Mouse (Mus musculus) ZHBTc4 (cell line): ENCODE data around the gene Adm2.

Experiments used
- DNase-seq: peaks from one replicate; pipeline ENCODE4 v3.0.0-alpha.2; 2011; ENCODE audit warnings: low read depth, low spot score

The Adm2 gene

DNA sequence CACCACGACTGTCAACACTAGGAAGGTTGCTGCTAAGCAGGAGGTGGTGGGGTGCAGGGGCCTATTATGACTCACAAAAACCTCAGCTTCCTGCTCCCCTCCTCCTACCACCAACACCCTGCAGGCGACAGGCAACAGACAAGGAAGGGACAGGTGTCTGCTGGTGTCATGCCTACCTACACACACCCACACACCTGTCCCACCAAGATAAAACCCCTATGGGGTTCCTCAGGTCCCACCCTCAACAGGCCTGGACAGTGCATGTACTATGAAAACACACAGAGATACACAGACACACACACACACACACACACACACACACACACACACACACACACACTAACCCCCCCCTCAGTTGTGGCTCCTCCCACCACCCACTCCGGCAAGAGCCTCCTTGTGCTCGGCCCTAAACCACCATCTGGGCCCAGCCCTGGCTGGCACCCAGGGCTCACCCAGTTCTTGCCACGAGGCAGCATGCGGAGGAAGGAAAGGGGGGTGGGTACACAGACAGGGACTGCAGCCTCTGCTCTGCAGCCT is 12.5 kb upstream of the Adm2 start:
- DNase-seq: no peak

DNA sequence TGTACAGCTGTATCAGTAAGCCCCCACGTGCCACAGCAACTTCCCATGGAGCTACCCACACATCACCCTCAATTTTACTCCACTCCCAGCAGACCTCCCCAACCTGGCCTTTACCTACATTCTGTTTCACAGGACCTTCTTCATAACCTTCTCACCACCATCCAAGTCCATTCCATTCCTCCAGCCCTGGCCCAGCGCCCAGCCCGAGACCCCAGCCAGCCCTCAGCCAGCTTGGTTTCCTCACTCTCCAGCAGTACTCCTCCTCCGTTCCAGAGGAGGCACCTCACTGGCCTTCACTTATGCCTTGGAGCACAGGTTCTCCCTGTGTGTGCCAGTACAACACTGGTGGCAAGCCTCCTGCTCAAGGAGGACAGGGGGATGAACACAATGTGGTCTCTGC is 9.2 kb upstream of the Adm2 start:
- DNase-seq: no peak

DNA sequence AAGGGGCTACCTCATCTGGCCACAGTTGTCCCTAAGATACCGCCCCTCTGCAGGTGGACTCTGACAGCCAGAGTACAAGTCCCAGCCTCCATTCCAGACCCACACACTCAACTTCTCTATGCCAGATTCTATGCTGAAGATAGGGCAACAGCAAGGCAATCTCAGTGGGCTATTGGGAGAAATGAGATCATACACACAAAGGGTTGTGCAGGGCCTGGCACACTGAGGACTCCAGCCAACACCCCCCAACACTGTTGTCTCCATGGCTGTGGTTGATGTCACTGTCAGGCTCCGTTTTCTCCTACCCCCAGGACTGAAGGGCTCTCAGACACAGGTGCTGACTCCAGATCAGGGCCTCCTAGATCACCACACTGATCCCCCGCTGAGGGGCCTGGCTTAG is 8.4 kb upstream of the Adm2 start:
- no peak for DNase-seq

DNA sequence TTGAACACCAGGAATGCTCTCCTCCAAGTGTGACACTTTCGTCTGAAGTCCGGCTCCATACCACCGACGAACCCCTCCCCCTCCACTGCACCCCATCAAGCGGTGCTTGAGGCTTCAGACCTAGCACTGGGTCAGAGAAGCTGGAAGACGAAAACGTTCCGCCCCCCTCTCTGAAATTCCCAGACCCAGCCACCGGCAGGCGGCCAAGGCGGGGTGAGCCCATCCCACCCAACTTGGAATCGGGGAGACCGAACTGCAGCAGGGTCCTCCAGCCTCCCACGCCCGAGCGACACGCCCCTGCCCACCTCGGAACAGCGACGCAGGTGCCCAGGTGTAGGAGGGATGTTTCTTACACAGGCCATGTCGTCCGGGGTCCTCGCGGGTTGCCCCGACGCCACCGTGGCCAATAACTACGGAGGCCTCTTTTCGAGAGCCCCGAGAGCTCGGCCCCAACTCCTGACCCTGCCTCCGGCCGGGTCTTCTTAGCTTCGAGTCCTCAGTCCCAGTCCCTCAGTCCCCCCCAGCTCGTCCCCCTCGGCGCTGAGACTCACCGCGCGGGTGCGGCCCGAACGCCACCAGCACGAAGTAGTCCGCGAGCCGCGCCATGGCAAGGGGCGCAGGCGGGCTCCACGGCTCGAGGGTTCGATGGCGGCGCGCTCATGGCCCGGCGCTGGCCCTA is 7.9 kb upstream of the Adm2 start:
- DNase-seq: peak; percentile 52

DNA sequence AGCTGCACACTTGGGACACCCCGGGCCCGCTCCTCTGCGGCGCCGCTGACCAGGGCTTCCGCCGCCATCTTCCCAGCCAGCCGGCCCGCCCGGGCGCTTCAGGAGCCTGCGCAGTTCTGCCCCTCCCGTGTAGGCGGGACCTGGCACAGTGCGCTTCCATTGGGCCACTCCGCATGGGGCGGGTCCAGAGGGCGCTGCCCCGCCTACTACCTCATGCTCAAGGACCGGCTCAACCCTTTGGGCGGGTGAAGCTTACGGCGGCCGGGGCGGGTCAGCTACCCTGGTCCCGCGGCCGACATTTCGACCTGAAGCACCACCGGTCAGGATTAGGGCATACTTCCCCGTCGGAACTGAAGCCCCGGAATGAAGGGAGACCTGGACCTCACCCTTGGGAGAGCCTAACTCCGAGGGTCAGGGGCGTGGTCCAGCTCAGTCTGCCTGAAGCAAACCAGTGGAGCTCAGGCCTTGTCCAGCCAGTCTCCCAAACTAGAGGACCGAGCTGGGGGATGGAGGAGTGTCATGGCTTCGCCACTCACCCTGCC is 7.3 kb upstream of the Adm2 start, which contains the start of gene Sbf1:
Sbf1 (minus strand) TSS at position 122 of the 542 bp plus-strand sequence.
- DNase-seq: peak; percentile 98

DNA sequence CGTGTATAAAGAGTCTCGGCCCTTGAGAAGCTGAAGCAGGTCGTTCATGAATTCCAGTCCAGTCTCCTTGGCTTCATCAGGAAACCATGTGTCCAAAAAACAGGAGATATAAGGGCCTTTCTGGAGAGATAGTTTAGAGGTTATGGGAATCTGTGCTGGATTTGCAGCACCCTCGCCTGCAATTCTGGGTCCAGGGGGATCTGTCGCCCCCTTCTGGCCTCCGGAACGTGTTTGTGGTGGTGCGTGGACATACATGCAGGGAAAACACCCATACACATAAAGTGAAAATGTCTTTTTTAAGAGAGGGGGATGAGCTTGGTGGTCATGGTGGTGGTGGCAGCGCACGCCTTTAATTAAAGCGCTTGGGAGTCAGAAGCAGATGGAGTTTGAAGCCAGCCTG is 6.4 kb upstream of the Adm2 start:
- DNase-seq: peak; percentile 80

DNA sequence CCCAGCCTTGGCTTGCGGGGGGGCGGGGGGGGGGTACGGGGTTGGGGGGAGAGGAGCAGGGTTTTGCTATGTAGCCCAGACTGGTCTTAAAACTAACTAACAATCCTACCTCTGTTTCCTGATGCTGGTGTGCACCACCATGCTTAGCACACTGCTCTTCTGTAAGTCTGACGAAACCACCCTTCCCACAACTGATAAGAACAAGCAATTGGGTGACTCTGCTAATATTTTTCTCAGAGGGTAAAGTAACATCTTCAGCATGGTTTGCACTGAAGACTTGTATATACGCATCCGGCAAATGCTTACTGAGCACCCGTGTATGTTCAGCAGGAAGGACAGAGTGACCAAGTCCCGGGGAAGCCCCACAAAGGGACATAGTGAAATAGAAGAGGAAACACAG is 1.3 kb upstream of the Adm2 start:
- no peak for DNase-seq

DNA sequence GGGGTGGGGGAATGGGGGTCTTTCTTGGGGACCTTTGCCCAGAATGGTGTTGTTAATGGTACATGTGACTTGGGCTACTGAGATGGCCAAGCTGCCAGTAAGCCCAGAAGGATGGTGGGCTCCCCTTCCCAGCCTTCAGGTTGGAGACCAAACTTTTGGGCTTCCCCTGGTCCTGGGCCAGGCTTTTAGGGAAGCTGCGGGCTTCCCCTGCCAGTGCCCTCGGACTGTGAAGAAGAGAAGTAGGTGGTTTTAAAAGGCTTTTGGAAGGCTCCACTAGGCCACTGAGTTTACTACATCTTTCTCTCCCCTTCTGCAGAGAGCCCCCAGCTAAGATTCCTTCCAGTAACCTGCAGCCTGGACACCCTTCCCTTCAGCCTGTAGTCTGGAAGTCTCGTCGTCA is 1.1 kb downstream of the Adm2 start:
- DNase-seq: no peak

DNA sequence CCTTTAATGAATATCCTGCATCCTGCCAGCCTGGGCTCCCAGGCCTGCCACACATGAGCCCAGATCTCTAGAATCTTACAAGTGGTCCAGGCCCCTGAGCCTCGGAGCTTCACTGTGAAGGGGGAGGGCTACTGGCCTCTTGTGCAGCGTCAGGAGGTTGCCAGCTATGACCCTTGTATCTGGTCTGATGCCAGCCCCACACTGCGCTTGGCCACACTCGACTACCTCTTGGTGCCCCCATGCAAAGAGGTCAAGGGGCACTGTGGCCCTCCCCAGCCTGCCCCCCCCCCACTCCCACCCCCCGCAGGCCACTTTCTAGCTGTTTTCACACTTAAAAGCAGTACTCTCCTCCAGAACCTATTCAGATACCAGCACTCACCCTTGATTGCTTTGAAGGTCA is 3.9 kb downstream of the Adm2 start:
- no peak for DNase-seq

DNA sequence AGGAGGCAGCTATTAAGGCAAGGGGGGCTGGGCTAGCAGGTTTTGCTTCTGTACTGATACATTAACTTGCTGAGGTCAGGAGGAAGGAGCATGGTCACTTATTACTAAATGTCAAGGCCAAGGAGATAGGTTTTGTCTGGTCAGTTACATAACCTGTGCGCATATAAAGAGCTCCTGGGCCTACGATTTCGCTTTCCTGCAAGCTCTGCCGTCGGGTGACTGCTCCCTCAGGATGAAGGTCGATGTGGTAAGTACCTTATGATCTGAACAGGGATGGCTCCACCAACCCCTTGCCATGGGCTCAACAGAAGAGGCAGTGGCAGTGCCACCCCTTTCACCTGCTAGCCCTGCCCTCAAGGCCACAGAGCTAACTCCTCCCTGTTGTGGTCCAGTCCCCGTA is 11.8 kb downstream of the Adm2 start, which contains the start of gene Miox:
Miox (plus strand) TSS at position 128 of the 400 bp plus-strand sequence.
- no peak for DNase-seq

DNA sequence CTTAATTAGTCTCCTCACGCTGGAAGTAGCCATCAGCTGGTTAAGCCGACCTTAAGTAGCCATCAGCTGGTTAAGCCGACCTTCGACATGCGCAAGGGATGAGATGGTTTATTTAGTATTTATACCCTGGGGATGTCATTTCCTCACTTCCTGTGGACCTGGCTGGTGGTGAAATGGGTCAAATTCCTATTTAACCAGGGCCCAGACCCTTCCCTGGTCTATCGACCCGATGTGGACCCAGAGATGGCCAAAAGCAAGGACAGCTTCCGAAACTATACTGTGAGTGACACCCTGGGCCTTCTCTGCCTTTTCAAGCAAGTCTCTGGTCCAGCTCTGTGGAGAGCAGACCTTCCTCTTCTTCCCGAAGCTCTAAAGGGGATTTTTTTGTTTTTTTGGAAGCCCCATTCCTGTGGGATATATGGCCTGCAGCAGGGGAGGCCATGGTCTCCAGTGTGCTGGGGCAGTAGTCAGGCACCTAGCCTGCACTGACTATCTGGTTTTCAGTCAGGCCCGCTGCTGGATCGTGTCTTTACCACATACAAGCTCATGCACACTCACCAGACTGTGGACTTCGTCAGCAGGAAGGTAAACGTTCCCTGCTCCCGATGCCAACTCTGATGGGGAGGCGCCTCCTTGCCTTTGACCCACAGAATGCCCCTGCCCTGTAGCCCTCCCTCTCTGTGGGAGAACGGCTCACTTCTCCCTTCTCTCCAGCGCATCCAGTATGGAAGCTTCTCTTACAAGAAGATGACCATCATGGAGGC is 12.4 kb downstream of the Adm2 start:
- no peak for DNase-seq

DNA sequence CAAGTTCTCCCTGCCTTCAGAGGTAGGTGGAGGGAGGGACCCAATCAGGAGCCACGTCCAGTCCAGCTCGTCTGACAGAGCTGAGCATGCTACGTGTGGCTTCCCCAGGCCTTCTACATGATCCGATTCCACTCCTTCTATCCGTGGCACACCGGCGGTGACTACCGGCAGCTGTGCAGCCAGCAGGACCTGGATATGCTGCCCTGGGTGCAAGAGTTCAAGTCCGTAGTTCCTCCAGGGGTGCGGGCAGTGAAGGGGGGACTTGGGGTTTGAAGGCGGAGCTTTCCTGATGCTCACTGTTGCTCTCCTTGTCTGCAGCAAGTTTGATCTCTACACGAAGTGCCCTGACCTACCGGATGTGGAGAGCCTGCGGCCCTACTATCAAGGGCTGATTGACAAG is 13.9 kb downstream of the Adm2 start:
- peak; percentile 42 for DNase-seq

DNA sequence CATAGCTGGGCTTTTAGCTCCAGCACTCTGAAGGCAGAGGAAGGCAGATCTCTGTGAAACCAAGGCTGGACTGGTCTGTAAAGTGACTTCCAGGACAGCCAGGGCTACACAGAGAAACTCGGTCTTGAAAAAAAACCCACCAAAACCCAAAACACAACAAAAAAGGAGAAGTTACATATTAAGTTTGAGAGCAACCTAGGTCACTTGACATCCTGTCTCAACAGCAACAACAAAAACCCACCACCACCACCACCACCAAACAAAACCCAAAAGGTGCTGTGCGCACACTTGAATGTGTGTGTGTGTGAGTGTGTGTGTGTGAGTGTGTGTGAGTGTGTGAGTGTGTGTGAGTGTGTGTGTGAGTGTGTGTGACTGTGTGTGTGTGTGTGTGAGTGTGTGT is 17.2 kb downstream of the Adm2 start:
- no peak for DNase-seq

DNA sequence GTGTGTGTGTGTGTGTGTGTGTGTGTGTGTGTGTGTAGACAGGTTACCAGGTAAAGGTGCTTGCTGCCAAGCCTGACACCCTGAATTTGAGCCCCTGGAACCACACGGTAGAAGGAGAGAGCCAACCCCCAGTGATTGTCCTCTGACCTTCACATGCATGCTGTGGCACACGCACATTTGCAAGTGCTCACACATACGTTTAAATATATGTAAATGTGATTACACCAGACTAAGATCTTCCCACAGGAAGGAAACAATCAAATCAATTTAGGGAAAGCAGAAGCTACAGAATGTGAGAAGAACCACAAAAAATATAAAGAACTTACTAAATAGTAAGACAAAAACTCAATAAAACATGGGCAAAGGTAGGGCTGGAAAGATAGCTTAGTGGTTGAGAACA is 17.6 kb downstream of the Adm2 start:
- no peak for DNase-seq

DNA sequence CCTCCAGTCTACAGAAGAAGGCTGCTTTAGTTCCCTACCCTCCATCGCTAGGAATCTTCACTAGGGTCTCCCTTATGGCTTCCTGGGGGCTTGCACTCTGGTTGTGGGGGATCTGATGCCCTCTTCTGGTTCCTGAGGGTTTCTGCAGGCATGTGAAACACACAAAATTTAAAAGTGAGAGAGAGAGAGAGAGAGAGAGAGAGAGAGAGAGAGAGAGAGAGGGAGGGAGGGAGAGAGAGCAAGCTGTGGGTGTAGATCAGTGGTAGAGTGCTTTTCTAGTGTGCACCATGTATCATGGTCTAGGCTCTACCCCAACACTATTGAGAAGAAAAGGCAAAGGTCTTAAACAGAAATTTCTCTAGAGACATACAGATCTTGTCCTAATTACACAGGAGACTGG is 19.2 kb downstream of the Adm2 start:
- DNase-seq: no peak

DNA sequence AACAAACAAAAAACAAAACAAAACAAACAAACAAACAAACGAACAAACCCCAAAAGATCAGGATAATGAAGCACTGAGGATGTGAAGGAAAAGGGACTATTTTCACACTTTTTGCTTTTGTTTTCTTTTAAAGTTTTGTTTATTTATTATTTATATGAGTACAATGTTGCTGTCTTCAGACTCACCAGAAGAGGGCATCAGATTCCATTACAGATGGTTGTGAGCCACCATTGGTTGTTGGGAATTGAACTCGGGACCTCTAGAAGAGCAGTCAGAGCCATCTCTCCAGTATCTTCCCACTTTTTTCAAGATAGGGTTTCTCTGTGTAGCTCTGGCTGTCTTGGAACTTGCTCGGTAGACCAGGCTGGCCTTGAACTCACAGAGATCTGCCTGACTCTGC is 20.8 kb downstream of the Adm2 start:
- DNase-seq: no peak

DNA sequence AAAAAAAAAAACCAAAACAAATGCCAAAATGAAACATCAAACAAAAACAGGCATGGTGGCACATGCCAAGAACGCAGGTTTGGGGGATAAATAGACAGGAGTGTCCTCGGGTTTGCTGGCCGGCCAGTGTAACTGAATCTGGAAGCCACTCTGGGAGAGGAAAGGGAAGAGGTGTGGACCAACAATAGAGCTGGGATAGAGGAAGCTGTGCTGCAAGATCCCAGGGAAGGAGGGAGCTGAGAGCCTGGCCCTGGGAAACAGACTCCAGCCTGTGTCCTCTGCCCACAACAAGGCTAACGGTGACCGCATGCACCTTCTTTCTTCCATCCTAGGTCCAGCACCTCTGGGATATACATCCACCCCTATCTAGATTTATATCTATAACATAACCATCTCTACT is 27.9 kb downstream of the Adm2 start:
- DNase-seq: no peak

DNA sequence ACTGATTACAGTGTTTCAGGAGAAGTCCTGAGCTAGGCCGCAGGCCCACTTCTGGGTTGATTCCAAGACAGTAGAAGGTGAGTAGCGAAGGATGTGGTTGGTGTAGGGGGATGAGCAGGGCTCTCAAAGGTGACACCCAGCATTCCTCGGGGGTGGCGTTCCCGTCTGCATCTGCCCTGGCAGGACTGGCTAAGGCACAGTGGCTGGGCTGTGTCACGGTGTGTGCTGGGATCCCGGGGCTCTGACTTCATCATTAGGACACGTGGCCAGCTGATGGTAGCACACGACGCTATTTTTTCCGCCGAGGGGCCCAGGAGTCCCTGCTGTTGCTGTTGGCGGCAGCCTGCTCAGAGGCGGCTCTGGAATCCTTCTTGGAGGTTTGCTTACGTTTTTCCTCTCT is 28.8 kb downstream of the Adm2 start:
- DNase-seq: no peak

DNA sequence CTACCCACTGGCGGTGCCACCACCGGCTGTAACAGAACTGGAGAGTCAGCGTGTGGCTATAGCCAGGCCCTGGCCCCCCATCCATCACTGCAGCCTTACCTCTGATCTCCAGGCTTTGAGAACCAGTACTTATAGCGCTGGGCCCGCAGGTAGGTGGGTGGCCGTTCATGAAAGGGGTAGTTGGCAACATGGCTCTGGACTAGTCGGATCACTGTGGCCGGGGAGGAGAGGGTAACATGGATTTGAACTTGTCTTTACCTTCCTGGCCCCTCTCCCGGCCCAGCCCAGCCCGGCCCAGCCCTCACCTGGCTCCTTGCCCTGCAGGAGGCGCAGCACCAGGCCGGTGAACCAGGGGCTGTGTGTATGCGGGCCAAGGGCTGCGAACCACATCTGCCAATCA is 29.5 kb downstream of the Adm2 start:
- DNase-seq: no peak

DNA sequence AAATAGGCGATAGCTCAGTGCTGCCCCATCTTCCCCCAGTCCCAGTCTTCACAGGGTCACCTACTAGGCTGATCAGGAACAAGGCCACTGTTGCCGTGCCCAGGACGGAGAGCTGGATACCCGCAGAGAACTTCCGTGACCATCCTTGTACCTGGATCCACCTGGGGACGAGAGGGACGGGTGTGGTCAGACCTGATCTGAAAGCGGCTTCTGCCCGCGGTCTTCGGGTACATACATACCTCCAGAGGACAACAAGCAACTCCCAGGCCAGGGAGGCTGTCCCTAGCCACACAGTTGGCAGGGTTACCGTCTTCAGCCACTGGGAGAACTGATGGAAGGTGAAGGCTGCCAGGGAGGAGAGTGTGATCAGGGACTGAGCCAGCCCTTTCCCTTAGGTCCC is 30.3 kb downstream of the Adm2 start:
- DNase-seq: no peak

DNA sequence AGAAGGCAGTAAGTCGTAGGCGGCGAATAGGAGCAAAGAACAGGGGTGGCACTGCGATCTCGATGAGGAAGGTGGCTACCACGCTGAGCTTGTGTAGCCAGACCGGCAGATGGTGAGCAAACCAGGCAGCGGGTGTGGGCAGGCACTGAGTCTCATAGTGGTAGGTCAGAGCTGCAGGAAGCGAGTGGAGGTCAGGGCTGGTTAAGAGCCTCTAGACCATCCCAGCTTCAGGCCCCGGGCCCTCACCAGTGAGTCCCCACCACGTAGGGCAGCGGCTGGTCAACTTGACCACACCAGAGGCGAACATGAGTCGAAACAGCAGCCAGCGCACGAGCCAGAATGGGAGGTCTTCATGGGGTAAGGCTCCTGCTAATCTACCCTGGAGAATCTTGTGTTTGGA is 31.3 kb downstream of the Adm2 start:
- no peak for DNase-seq

DNA sequence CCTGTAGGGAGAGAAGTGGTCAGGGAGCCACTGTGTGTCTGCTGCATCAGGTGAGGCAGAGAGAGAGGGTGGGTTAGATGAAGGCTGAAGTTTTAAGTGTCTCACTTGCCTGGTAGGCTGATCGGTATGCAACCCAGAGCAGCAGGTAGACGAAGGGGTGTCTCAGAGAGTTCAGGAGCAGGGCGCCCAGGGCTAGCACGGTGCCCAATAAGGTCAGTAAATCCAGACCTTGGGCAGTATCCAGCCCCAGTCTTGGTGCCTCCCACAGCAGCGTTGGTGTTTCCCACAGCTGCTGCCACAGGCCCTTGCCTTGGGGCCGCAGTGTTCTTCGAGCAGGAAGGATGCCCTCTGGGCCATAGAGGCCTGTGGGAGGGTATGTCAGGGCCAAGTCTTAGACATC is 31.9 kb downstream of the Adm2 start:
- no peak for DNase-seq
